8 mouse cellular contexts compared by ENCODE assay signal in genomic region chr7:80554180-80555021, GRCm38 (mm10). TPM values are rescaled to one million over a fixed set of nuclear protein-coding genes. Genes with fewer than 3 reads are reported as not detected.
DNase-seq lines count a peak whose midpoint lies in the region; ATAC-seq and TF ChIP-seq lines count a peak whose summit lies in the region.

No protein-coding gene starts in this region.

- H3K9me3 ChIP-seq in heart, postnatal 0 days (replicated peaks; ENCODE audit: control insufficient read depth, low read length) = no peaks in the 10 kb centered on the region

- H3K4me2 ChIP-seq in heart, postnatal 0 days (ENCODE audit: low read depth, low read length) = peak overlapping the region; percentile 12

- H3K4me1 ChIP-seq in heart, postnatal 0 days (ENCODE audit: control insufficient read depth, insufficient read depth) = peaks cover 31% of the 10 kb centered on the region

- ATAC-seq in activated CD4-positive, CD25-positive, alpha-beta regulatory T cell, adult 4 months = peak; percentile 92
- ATAC-seq in heart, postnatal 0 days (ENCODE audit: insufficient read depth, low read depth) = peak; percentile 47

- intact Hi-C loops in heart, postnatal 25 days (cut with DNase I) = no loop called here
- intact Hi-C loops in left cerebral cortex, postnatal 36 days (cut with DNase I) = no loop called here

- no peak overlapping the region for H3K4me3 ChIP-seq in heart, postnatal 0 days (ENCODE audit: low read depth, low read length)

- H3K27me3 ChIP-seq in heart, postnatal 0 days (ENCODE audit: control insufficient read depth, insufficient read depth, low read length) = no peaks in the 10 kb centered on the region

- no peak for TF ChIP-seq CTCF in heart, postnatal 0 days (IDR thresholded peaks at IDR 0.05; ENCODE audit: low read depth)

- TF ChIP-seq EP300 in heart, postnatal 0 days (IDR thresholded peaks at IDR 0.05; ENCODE audit: low read depth) = no peak

- 0 out of 2 replicates have a peak overlapping the region, but pooled peaks have one; percentile 11 for H3K9ac ChIP-seq in heart, postnatal 0 days (replicated peaks; ENCODE audit: low read depth, low read length)

- H3K27ac ChIP-seq in heart, postnatal 0 days (ENCODE audit: low read depth) = peak overlapping the region; percentile 86

- no peaks in the 10 kb centered on the region for H3K36me3 ChIP-seq in heart, postnatal 0 days (replicated peaks; ENCODE audit: control insufficient read depth, insufficient read depth, low read length)

- WGBS in heart, postnatal 0 days = 43% methylated on average over 22 of the region's 22 CpGs

- DNase-seq in heart, adult 11 months = peak; percentile 93
- DNase-seq in heart, postnatal 25 days (ENCODE audit: low spot score) = no peak
- DNase-seq in heart, postnatal 0 days (ENCODE audit: low spot score) = peak; percentile 40
- DNase-seq in left cerebral cortex, postnatal 36 days (ENCODE audit: low spot score in 2 of 2) = peak; percentile 26 to 32
- DNase-seq in right cerebral cortex, postnatal 25 days = peak; percentile 36
- DNase-seq in cerebellum, postnatal 4 days (ENCODE audit: low spot score in 2 of 2) = no peak
- DNase-seq in c-Kit-positive CD71-positive TER-119-positive erythroid progenitor cells, embryonic 14.5 days (ENCODE audit: low spot score) = no peak

RNA-seq across cellular contexts. Expression of gene Blm, which starts 19.5 kb away (rescaled TPM):
- 1 to 10 TPM; 1.5 to 2.0 TPM for total RNA-seq in heart, postnatal 25 days (2021)
- polyA plus RNA-seq in activated CD4-positive, CD25-positive, alpha-beta regulatory T cell, adult 4 months (2017; shearing (Covaris generic)) = 1 to 10 TPM; 7.6 to 8.5 TPM
- 2.6 and 6.4 TPM in 2 replicates for total RNA-seq in heart, postnatal 0 days (2014; rRNA removed; ENCODE audit: low replicate concordance)
- polyA plus RNA-seq in heart, postnatal 0 days (2015; fragmentation: Nextera tagmentation; extraction: Ambion mirVana) = 3.9 and 4.5 TPM in 2 replicates
- total RNA-seq in left cerebral cortex, postnatal 36 days (2021) = 1 to 10 TPM; 5.2 to 5.9 TPM

Comparison
In these comparisons a context has a peak if more than half of its experiments do, and no peak if none do; other contexts are left out.
1. DNase-seq: peak in heart, adult 11 months (single experiment), heart, postnatal 0 days (single experiment), left cerebral cortex, postnatal 36 days (2 of 2) and right cerebral cortex, postnatal 25 days (single experiment); none in heart, postnatal 25 days (single experiment), cerebellum, postnatal 4 days (0 of 2) and c-Kit-positive CD71-positive TER-119-positive erythroid progenitor cells, embryonic 14.5 days (single experiment).